Mouse (Mus musculus) thymus, adult 2 months (tissue): ENCODE data around the gene Fam186b.

Experiments
- CTCF ChIP-seq: fragments of 200-500 bp; IDR thresholded peaks from 2 replicates; pipeline ENCODE4 v1.5.1; 2012; ENCODE audit warnings: mild to moderate bottlenecking, control low read depth, low read length, moderate library complexity, borderline replicate concordance; ENCODE audit not compliant: control insufficient read depth, poor library complexity, insufficient read depth; ENCODE audit errors: extremely low read depth
- POLR2A ChIP-seq: fragments of 200-500 bp; IDR thresholded peaks from 2 replicates; pipeline ENCODE4 v1.6.1; 2012; ENCODE audit warnings: mild to moderate bottlenecking, low read length, control low read depth, moderate library complexity; ENCODE audit not compliant: control insufficient read depth, poor library complexity, insufficient read depth; ENCODE audit errors: extremely low read depth

DNA sequence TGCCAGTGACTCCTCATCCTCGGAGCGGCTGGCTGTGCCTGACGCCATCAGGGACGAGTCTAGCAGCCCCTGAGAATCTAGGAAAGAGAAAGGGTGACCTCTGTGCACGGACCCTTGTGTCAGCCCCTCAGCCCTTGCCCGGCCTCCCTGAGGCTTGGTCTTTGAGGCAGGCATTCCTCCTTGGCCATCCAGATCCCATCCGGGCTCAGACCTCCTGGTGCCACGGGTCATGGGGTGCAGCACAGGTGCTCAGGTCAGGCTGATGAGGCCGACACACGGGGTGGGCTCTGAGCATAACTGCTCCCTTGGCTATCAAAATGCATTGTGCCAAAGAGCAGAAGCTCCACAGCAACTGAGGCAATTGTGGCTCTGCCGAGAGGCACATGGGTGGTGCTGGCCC, 45.8 kb downstream of the Fam186b start:
- no peak for TF ChIP-seq CTCF
- TF ChIP-seq POLR2A = no peak
